Mouse (Mus musculus): ENCODE measurements around the gene Ddx39b. TPM values are rescaled to one million over a fixed set of nuclear protein-coding genes. Genes with fewer than 3 reads are reported as not detected.
A peak's percentile ranks its signal among the peaks of the same experiment; 100 is the strongest.

The Ddx39b gene
- total RNA-seq (2017): 98.8 to 141 TPM (median 101 TPM) in 3 replicates

GRCm38 (mm10) chr17:35241305-35242014 is at the start of gene Ddx39b:
TSS of gene Ddx39b (plus strand) at chr17:35241746.
- ATAC-seq (replicated peaks; ENCODE audit: insufficient number of reproducible peaks, low FRiP score, low TSS enrichment, poor library complexity, severe bottlenecking): peak; percentile 55

GRCm38 (mm10) chr17:35192924-35193323 is 48.6 kb upstream of the Ddx39b start:
- peak; percentile 40 for ATAC-seq (replicated peaks; ENCODE audit: insufficient number of reproducible peaks, low FRiP score, low TSS enrichment, poor library complexity, severe bottlenecking)

- ATAC-seq (replicated peaks; ENCODE audit: insufficient number of reproducible peaks, low FRiP score, low TSS enrichment, poor library complexity, severe bottlenecking): no peak
These were observed 47.4 kb upstream of the Ddx39b start, which contains the start of gene Ltb for GRCm38 (mm10) chr17:35193881-35194843. TSS of gene Ltb (plus strand) at chr17:35194439.

- peak; percentile 11 for ATAC-seq (replicated peaks; ENCODE audit: insufficient number of reproducible peaks, low FRiP score, low TSS enrichment, poor library complexity, severe bottlenecking)
These were observed 46.5 kb upstream of the Ddx39b start for GRCm38 (mm10) chr17:35194844-35195630.

- peak; percentile 60 for ATAC-seq (replicated peaks; ENCODE audit: insufficient number of reproducible peaks, low FRiP score, low TSS enrichment, poor library complexity, severe bottlenecking)
These were observed 45.8 kb upstream of the Ddx39b start for GRCm38 (mm10) chr17:35195631-35196320.

GRCm38 (mm10) chr17:35196321-35196641 is 45.3 kb upstream of the Ddx39b start:
- ATAC-seq (replicated peaks; ENCODE audit: insufficient number of reproducible peaks, low FRiP score, low TSS enrichment, poor library complexity, severe bottlenecking): no peak

- ATAC-seq (replicated peaks; ENCODE audit: insufficient number of reproducible peaks, low FRiP score, low TSS enrichment, poor library complexity, severe bottlenecking): no peak
These were observed 44.4 kb upstream of the Ddx39b start for GRCm38 (mm10) chr17:35197126-35197525.

GRCm38 (mm10) chr17:35198029-35198428 is 43.5 kb upstream of the Ddx39b start:
- ATAC-seq (replicated peaks; ENCODE audit: insufficient number of reproducible peaks, low FRiP score, low TSS enrichment, poor library complexity, severe bottlenecking): no peak

GRCm38 (mm10) chr17:35198946-35199345 is 42.6 kb upstream of the Ddx39b start:
- no peak for ATAC-seq (replicated peaks; ENCODE audit: insufficient number of reproducible peaks, low FRiP score, low TSS enrichment, poor library complexity, severe bottlenecking)

GRCm38 (mm10) chr17:35200398-35200797 is 41.1 kb upstream of the Ddx39b start:
- ATAC-seq (replicated peaks; ENCODE audit: insufficient number of reproducible peaks, low FRiP score, low TSS enrichment, poor library complexity, severe bottlenecking): peak; percentile 85

- ATAC-seq (replicated peaks; ENCODE audit: insufficient number of reproducible peaks, low FRiP score, low TSS enrichment, poor library complexity, severe bottlenecking): no peak
These were observed 40.4 kb upstream of the Ddx39b start for GRCm38 (mm10) chr17:35201128-35201527.

- peak; percentile 62 for ATAC-seq (replicated peaks; ENCODE audit: insufficient number of reproducible peaks, low FRiP score, low TSS enrichment, poor library complexity, severe bottlenecking)
These were observed 39.8 kb upstream of the Ddx39b start, which contains the start of gene Tnf for GRCm38 (mm10) chr17:35201787-35202186. TSS of gene Tnf (minus strand) at chr17:35202007.

- ATAC-seq (replicated peaks; ENCODE audit: insufficient number of reproducible peaks, low FRiP score, low TSS enrichment, poor library complexity, severe bottlenecking): no peak
These were observed 39.1 kb upstream of the Ddx39b start for GRCm38 (mm10) chr17:35202442-35202841.

GRCm38 (mm10) chr17:35204494-35205379 is 36.8 kb upstream of the Ddx39b start, which contains the start of gene Lta:
TSS of gene Lta (minus strand) at chr17:35205351.
- ATAC-seq (replicated peaks; ENCODE audit: insufficient number of reproducible peaks, low FRiP score, low TSS enrichment, poor library complexity, severe bottlenecking): no peak

GRCm38 (mm10) chr17:35205380-35205769 is 36.2 kb upstream of the Ddx39b start:
- ATAC-seq (replicated peaks; ENCODE audit: insufficient number of reproducible peaks, low FRiP score, low TSS enrichment, poor library complexity, severe bottlenecking): no peak

- peak; percentile 95 for ATAC-seq (replicated peaks; ENCODE audit: insufficient number of reproducible peaks, low FRiP score, low TSS enrichment, poor library complexity, severe bottlenecking)
These were observed 31.6 kb upstream of the Ddx39b start for GRCm38 (mm10) chr17:35209785-35210535.

- no peak for ATAC-seq (replicated peaks; ENCODE audit: insufficient number of reproducible peaks, low FRiP score, low TSS enrichment, poor library complexity, severe bottlenecking)
These were observed 31.0 kb upstream of the Ddx39b start for GRCm38 (mm10) chr17:35210593-35210992.
